Mouse (Mus musculus) left cerebral cortex, postnatal 10 days (tissue): ENCODE measurements at regions not wholly inside any gene's neighbourhood (a gene's known extent, or its start where the extent isn't known, plus 50 kb on each side); places are given as distances from the start of the nearest gene placed in this dataset.
"Not testable (repeated sequence)": the region's sequence is repeated elsewhere in the genome, so short reads cannot be mapped to it uniquely, and the experiment has no call there.

Experiments used
- DNase-seq, 2 experiments: peaks; one replicate each; pipeline ENCODE4 v3.0.0; 2021 to 2022; ENCODE audit warnings: low spot score in 2 of 2, mixed read lengths in 1 of 2; ENCODE audit errors: extremely low spot score in 1 of 2
- intact Hi-C: fragments of 180-260 bp; cut with DNase I; formaldehyde crosslinking; loops from one replicate; pipeline ENCODE4 v1.15.1; 2025

GRCm38 (mm10) chr17:52351293-52351692 is 251.2 kb upstream of the Kcnh8 start:
- peak in 1 of 2 experiments; percentile 28 for DNase-seq
- intact Hi-C loops, result no loop called here

GRCm38 (mm10) chr17:52350696-52351095 is 251.8 kb upstream of the Kcnh8 start:
- DNase-seq, result no peak
- intact Hi-C loops, result no loop called here

GRCm38 (mm10) chr17:52349872-52350271 is 252.6 kb upstream of the Kcnh8 start:
- DNase-seq, result no peak
- intact Hi-C loops, result no loop called here

- intact Hi-C loops, result no loop called here
- peak in 1 of 2 experiments; percentile 34 for DNase-seq
Observed at GRCm38 (mm10) chr17:52348481-52349083, 253.9 kb upstream of the Kcnh8 start.

GRCm38 (mm10) chr17:52320586-52320985 is 281.9 kb upstream of the Kcnh8 start:
- DNase-seq, result no peak
- intact Hi-C loops, result no loop called here

- intact Hi-C loops, result no loop called here
- DNase-seq, result no peak
Observed at GRCm38 (mm10) chr17:52316976-52317375, 285.5 kb upstream of the Kcnh8 start.

GRCm38 (mm10) chr17:52315879-52316278 is 286.6 kb upstream of the Kcnh8 start:
- DNase-seq, result no peak
- intact Hi-C loops, result no loop called here

- DNase-seq, intact Hi-C loops: not testable (repeated sequence)
Observed at GRCm38 (mm10) chr17:52315456-52315855, 287.1 kb upstream of the Kcnh8 start.

GRCm38 (mm10) chr17:52312043-52312442 is 290.5 kb upstream of the Kcnh8 start:
- intact Hi-C loops, result no loop called here
- no peak for DNase-seq

GRCm38 (mm10) chr17:52308789-52309188 is 293.7 kb upstream of the Kcnh8 start:
- no peak for DNase-seq
- intact Hi-C loops, result no loop called here

- DNase-seq, result no peak
- intact Hi-C loops, result no loop called here
Observed at GRCm38 (mm10) chr17:52304133-52304532, 298.4 kb upstream of the Kcnh8 start.

GRCm38 (mm10) chr17:52303320-52303719 is 299.2 kb upstream of the Kcnh8 start:
- intact Hi-C loops, result no loop called here

GRCm38 (mm10) chr17:52299769-52300168 is 302.7 kb upstream of the Kcnh8 start:
- intact Hi-C loops, result no loop called here

More at GRCm38 (mm10) chr17:52303320-52303719, 299.2 kb upstream of the Kcnh8 start:
- no peak for DNase-seq

GRCm38 (mm10) chr17:52285392-52285791 is 317.1 kb upstream of the Kcnh8 start:
- intact Hi-C loops, result no loop called here
- no peak for DNase-seq

More at GRCm38 (mm10) chr17:52299769-52300168, 302.7 kb upstream of the Kcnh8 start:
- no peak for DNase-seq

- DNase-seq, result no peak
Observed at GRCm38 (mm10) chr17:52282264-52282663, 320.2 kb upstream of the Kcnh8 start.

GRCm38 (mm10) chr17:52278523-52278922 is 324.0 kb upstream of the Kcnh8 start:
- intact Hi-C loops, result loop anchor here (5.0 kb wide), 1 partner anchor 36 kb away; no protein-coding TSS in a partner anchor
- no peak for DNase-seq

More at GRCm38 (mm10) chr17:52282264-52282663, 320.2 kb upstream of the Kcnh8 start:
- intact Hi-C loops, result no loop called here

- intact Hi-C loops, result no loop called here
- DNase-seq, result no peak
Observed at GRCm38 (mm10) chr17:52268792-52269191, 333.7 kb upstream of the Kcnh8 start.

- DNase-seq, result no peak
- intact Hi-C loops, result no loop called here
Observed at GRCm38 (mm10) chr17:52251284-52251683, 351.2 kb upstream of the Kcnh8 start.

- intact Hi-C loops, result no loop called here
- no peak for DNase-seq
Observed at GRCm38 (mm10) chr17:52225584-52225983, 376.9 kb upstream of the Kcnh8 start.

- intact Hi-C loops, result no loop called here
- no peak for DNase-seq
Observed at GRCm38 (mm10) chr17:52220422-52220821, 382.1 kb upstream of the Kcnh8 start.

GRCm38 (mm10) chr17:52217411-52217810 is 384.3 kb upstream of the Satb1 start:
- intact Hi-C loops, result no loop called here
- no peak for DNase-seq
